Mouse (Mus musculus): Measurements from ENCODE around the gene Ifi35.

DNA sequence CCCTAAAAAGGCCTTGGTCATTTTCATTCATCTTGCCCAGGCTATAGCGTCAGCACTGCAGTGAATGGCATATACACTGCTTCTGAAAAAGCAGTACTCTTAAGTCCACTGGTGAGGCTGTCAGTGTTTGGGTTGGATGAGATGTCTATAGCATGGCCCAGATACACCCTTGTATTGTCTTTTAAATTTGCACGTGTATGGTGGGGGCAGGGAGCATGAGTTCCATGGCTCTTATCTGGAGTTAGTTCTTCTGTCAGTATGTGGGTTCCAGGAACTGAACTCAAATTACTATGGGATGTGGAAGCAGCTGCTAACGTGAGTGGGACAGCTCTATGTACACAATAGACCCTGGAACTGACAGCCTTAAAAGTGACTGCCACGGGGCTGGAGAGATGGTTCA, 12.4 kb upstream of the Ifi35 start:
- TF ChIP-seq CHD2 (IDR thresholded peaks at IDR 0.05; ENCODE audit: low read depth, low read length) (no peak), ZNF384 (IDR thresholded peaks at IDR 0.05; ENCODE audit: low read depth, low read length) (no peak)

All from ES-E14 (cell line).